ENCODE assay signal across 11 mouse cellular contexts in genomic region chr14:54409057-54409645, GRCm38 (mm10). TPM values are rescaled to one million over a fixed set of nuclear protein-coding genes. Genes with fewer than 3 reads are reported as not detected.
A peak's percentile ranks its signal among the peaks of the same experiment; 100 is the strongest.
DNase-seq lines count a peak whose midpoint lies in the region; ATAC-seq and TF ChIP-seq lines count a peak whose summit lies in the region.
"Had no signal": no experiment of that assay in that cellular context is flagged by ENCODE, and none has a peak within 500 bp of the region (broad histone marks: within the 10 kb centered on the region; RNA-seq: fewer than 3 reads in every experiment).

No protein-coding gene starts in this region.

- no peaks in the 10 kb centered on the region for H3K36me3 ChIP-seq in heart, postnatal 0 days (replicated peaks; ENCODE audit: control insufficient read depth, insufficient read depth, low read length)
- H3K36me3 ChIP-seq in CH12.LX (replicated peaks in 1 of 2; ENCODE audit: control insufficient read depth in 1 of 2, insufficient read depth in 1 of 2, low read length in 1 of 2), result peaks cover 16 to 24% of the 10 kb centered on the region in 2 experiments
- no peaks in the 10 kb centered on the region for H3K36me3 ChIP-seq in forebrain, postnatal 0 days (ENCODE audit: insufficient read depth)

- TF ChIP-seq POLR2A in CH12.LX (IDR thresholded peaks at IDR 0.05; ENCODE audit: low read depth, low read length), result no peak; the same call in none of the 2 replicates

- H3K9me3 ChIP-seq in heart, postnatal 0 days (replicated peaks; ENCODE audit: control insufficient read depth, low read length), result no peaks in the 10 kb centered on the region
- H3K9me3 ChIP-seq in CH12.LX (replicated peaks; ENCODE audit: low read length), result no peaks in the 10 kb centered on the region
- no peaks in the 10 kb centered on the region for H3K9me3 ChIP-seq in forebrain, postnatal 0 days (ENCODE audit: low read length)

- H3K27ac ChIP-seq in heart, postnatal 0 days (ENCODE audit: low read depth), result peak overlapping the region; percentile 73
- peak overlapping the region; percentile 88 for H3K27ac ChIP-seq in CH12.LX (ENCODE audit: insufficient read depth, low read depth)
- no peak overlapping the region for H3K27ac ChIP-seq in forebrain, postnatal 0 days (ENCODE audit: low read depth, low read length)

- WGBS in heart, postnatal 0 days, result 79% methylated on average over 7 of the region's 7 CpGs
- 79% methylated on average over 7 of the region's 7 CpGs for WGBS in forebrain, postnatal 0 days

- in situ Hi-C loops in CH12.LX (cut with MboI; ENCODE audit: low pct_ligation_motif_present, low pct_unique_long_range_greater_than_20kb, low sequenced_read_pairs), result loop anchor here (25.0 kb wide), 1 partner anchor 347 kb away; no protein-coding TSS in a partner anchor

- no peak for DNase-seq in heart, postnatal 0 days (ENCODE audit: low spot score)
- no peak for DNase-seq in heart, postnatal 10 days
- DNase-seq in CH12.LX (ENCODE audit: extremely low read depth), result peak; percentile 80
- DNase-seq in lung, postnatal 25 days (ENCODE audit: low spot score), result peak; percentile 32
- DNase-seq in cerebellum, adult 9-11 months, result no peak
- DNase-seq in forebrain, postnatal 0 days, result no peak
- DNase-seq in testis, postnatal 14 days (ENCODE audit: low spot score), result no peak
- DNase-seq: adrenal gland, postnatal 14 days; left cerebral cortex, postnatal 4 days had no signal

- peaks cover 48% of the 10 kb centered on the region for H3K79me2 ChIP-seq in CH12.LX (replicated peaks; ENCODE audit: control insufficient read depth, extremely low read depth, insufficient read depth, poor library complexity, severe bottlenecking)

- H3K4me2 ChIP-seq in heart, postnatal 0 days (ENCODE audit: low read depth, low read length), result peak overlapping the region; percentile 37
- H3K4me2 ChIP-seq in CH12.LX (ENCODE audit: insufficient read depth, low read depth, poor library complexity, severe bottlenecking), result peak overlapping the region; percentile 68
- no peak overlapping the region for H3K4me2 ChIP-seq in forebrain, postnatal 0 days (ENCODE audit: low read depth)

- TF ChIP-seq EP300 in heart, postnatal 0 days (IDR thresholded peaks at IDR 0.05; ENCODE audit: low read depth), result no peak
- TF ChIP-seq EP300 in CH12.LX (IDR thresholded peaks at IDR 0.05; ENCODE audit: low read length), result peak; percentile 82

- TF ChIP-seq CTCF in heart, postnatal 0 days (IDR thresholded peaks at IDR 0.05; ENCODE audit: low read depth), result no peak
- no peak for TF ChIP-seq CTCF in CH12.LX (conservative IDR thresholded peaks at IDR 0.05 in 1 of 2, IDR thresholded peaks at IDR 0.05 in 1 of 2; ENCODE audit: low read depth in 2 of 2, low read length in 2 of 2)
- TF ChIP-seq CTCF in forebrain, postnatal 0 days (IDR thresholded peaks at IDR 0.05; ENCODE audit: low read depth), result no peak

- no peak overlapping the region for H3K4me3 ChIP-seq in heart, postnatal 0 days (ENCODE audit: low read depth, low read length)
- H3K4me3 ChIP-seq in CH12.LX (replicated peaks in 1 of 3; ENCODE audit: low read depth in 2 of 3, low read length in 2 of 3, poor library complexity in 1 of 3), result peak overlapping the region; percentile 40 to 72 (median 49)
- no peak overlapping the region for H3K4me3 ChIP-seq in forebrain, postnatal 0 days (ENCODE audit: low read depth, low read length)
- H3K4me3 ChIP-seq: myocyte had no signal

- no peaks in the 10 kb centered on the region for H3K27me3 ChIP-seq in heart, postnatal 0 days (ENCODE audit: control insufficient read depth, insufficient read depth, low read length)
- H3K27me3 ChIP-seq in CH12.LX (replicated peaks), result no peaks in the 10 kb centered on the region
- H3K27me3 ChIP-seq in forebrain, postnatal 0 days (ENCODE audit: insufficient read depth, low read length), result no peaks in the 10 kb centered on the region

- intact Hi-C loops in heart, postnatal 10 days (cut with DNase I), result no loop called here

- no peak for ATAC-seq in heart, postnatal 0 days (ENCODE audit: insufficient read depth, low read depth)
- ATAC-seq in hematopoietic stem cell, adult 5-6 weeks (replicated peaks in 1 of 2; ENCODE audit: insufficient read depth in 1 of 2, low FRiP score in 2 of 2, low TSS enrichment in 1 of 2, low read depth in 1 of 2, poor library complexity in 2 of 2, severe bottlenecking in 2 of 2), result peak; percentile 39 to 62; a peak in 3 of 4 replicates
- ATAC-seq in forebrain, postnatal 0 days, result no peak

- peak overlapping the region; percentile 14; the same call in 1 of the 2 replicates for H3K9ac ChIP-seq in heart, postnatal 0 days (replicated peaks; ENCODE audit: low read depth, low read length)
- H3K9ac ChIP-seq in CH12.LX (ENCODE audit: insufficient read depth, low read depth), result peak overlapping the region; percentile 57; the same call in 1 of the 2 replicates
- H3K9ac ChIP-seq in forebrain, postnatal 0 days, result no peak overlapping the region

- peaks cover 7% of the 10 kb centered on the region; the same call in 1 of the 2 replicates for H3K4me1 ChIP-seq in heart, postnatal 0 days (ENCODE audit: control insufficient read depth, insufficient read depth)
- peaks cover 14 to 72% of the 10 kb centered on the region in 2 experiments for H3K4me1 ChIP-seq in CH12.LX (ENCODE audit: control insufficient read depth in 1 of 2, insufficient read depth in 2 of 2)
- H3K4me1 ChIP-seq in forebrain, postnatal 0 days (ENCODE audit: insufficient read depth), result no peaks in the 10 kb centered on the region

- dilution Hi-C loops in CH12.LX (cut with MboI; ENCODE audit: extremely low pct_ligation_motif_present, extremely low pct_unique_long_range_greater_than_20kb, low sequenced_read_pairs), result no loop called here

- no peak for TF ChIP-seq RAD21 in CH12.LX (IDR thresholded peaks at IDR 0.05; ENCODE audit: low read depth, low read length)

TF ChIP-seq in CH12.LX, 34 proteins besides CTCF, POLR2A, EP300 and RAD21 (continues in another document):
- TF ChIP-seq MXI1 (IDR thresholded peaks at IDR 0.05; ENCODE audit: low read depth, low read length), result no peak
- 0 out of 2 replicates have a peak, but pooled peaks have one; percentile 4 for TF ChIP-seq ETS1 (conservative IDR thresholded peaks at IDR 0.05; ENCODE audit: low read depth, low read length)
- no peak for TF ChIP-seq BHLHE40 (IDR thresholded peaks at IDR 0.05; ENCODE audit: low read depth, low read length)
- peak; percentile 51; the same call in 1 of the 2 replicates for TF ChIP-seq TCF12 (IDR thresholded peaks at IDR 0.05; ENCODE audit: low read depth, low read length)

RNA-seq across cellular contexts. Expression of gene Slc7a7, which starts 8.4 kb away (rescaled TPM):
- total RNA-seq in heart, postnatal 0 days (2014; rRNA removed; ENCODE audit: low replicate concordance), result 11.3 and 16.6 TPM in 2 replicates
- polyA plus RNA-seq in heart, postnatal 0 days (2015; fragmentation: Nextera tagmentation; extraction: Ambion mirVana), result 6.7 and 8.9 TPM in 2 replicates
- 1 to 10 TPM; 6.6 to 8.1 TPM for total RNA-seq in heart, postnatal 10 days (2021)
- total RNA-seq in CH12.LX (2012; rRNA removed), result 43.3 and 50.4 TPM in 2 replicates
- 23.8 and 27.8 TPM in 2 replicates for total RNA-seq in CH12.LX (2014; rRNA removed)
- 40.0 and 45.4 TPM in 2 replicates for polyA plus RNA-seq in CH12.LX (2012; ENCODE audit: insufficient read length, low read depth)
- 1.9 and 3.5 TPM in 2 replicates for total RNA-seq in hematopoietic stem cell, adult 5-6 weeks (2017)
- total RNA-seq in forebrain, postnatal 0 days (2014; rRNA removed), result 2.2 and 3.4 TPM in 2 replicates
- polyA plus RNA-seq in forebrain, postnatal 0 days (2015; fragmentation: Nextera tagmentation; extraction: Ambion mirVana), result 2.8 and 3.2 TPM in 2 replicates

RNA-seq across cellular contexts. Expression of gene Mrpl52, which starts 17.6 kb away (rescaled TPM):
- 132 and 145 TPM in 2 replicates for total RNA-seq in heart, postnatal 0 days (2014; rRNA removed; ENCODE audit: low replicate concordance)
- polyA plus RNA-seq in heart, postnatal 0 days (2015; fragmentation: Nextera tagmentation; extraction: Ambion mirVana), result 335 and 371 TPM in 2 replicates
- total RNA-seq in heart, postnatal 10 days (2021), result 100 to 1,000 TPM; 143 to 155 TPM
- 309 and 328 TPM in 2 replicates for total RNA-seq in CH12.LX (2012; rRNA removed)
- total RNA-seq in CH12.LX (2014; rRNA removed), result 87.9 and 97.1 TPM in 2 replicates
- 230 and 281 TPM in 2 replicates for polyA plus RNA-seq in CH12.LX (2012; ENCODE audit: insufficient read length, low read depth)
- total RNA-seq in hematopoietic stem cell, adult 5-6 weeks (2017), result 103 and 131 TPM in 2 replicates
- 151 and 217 TPM in 2 replicates for total RNA-seq in forebrain, postnatal 0 days (2014; rRNA removed)
- polyA plus RNA-seq in forebrain, postnatal 0 days (2015; fragmentation: Nextera tagmentation; extraction: Ambion mirVana), result 277 and 336 TPM in 2 replicates

RNA-seq across cellular contexts. Expression of gene Mmp14, which starts 22.3 kb away (rescaled TPM):
- total RNA-seq in heart, postnatal 0 days (2014; rRNA removed; ENCODE audit: low replicate concordance), result 59.9 and 73.2 TPM in 2 replicates
- polyA plus RNA-seq in heart, postnatal 0 days (2015; fragmentation: Nextera tagmentation; extraction: Ambion mirVana), result 59.7 and 60.9 TPM in 2 replicates
- total RNA-seq in heart, postnatal 10 days (2021), result 100 to 1,000 TPM; 106 to 116 TPM
- total RNA-seq in CH12.LX (2012; rRNA removed) (0.08 and 0.17 TPM in 2 replicates), CH12.LX (2014; rRNA removed) (0.08 and 0.11 TPM in 2 replicates)
- polyA plus RNA-seq in CH12.LX (2012; ENCODE audit: insufficient read length, low read depth), result 0.10 TPM in 1 of 2 replicates, not detected in the other
- total RNA-seq in hematopoietic stem cell, adult 5-6 weeks (2017), result 6.5 and 7.5 TPM in 2 replicates
- 29.0 and 40.7 TPM in 2 replicates for total RNA-seq in forebrain, postnatal 0 days (2014; rRNA removed)
- 32.5 and 39.1 TPM in 2 replicates for polyA plus RNA-seq in forebrain, postnatal 0 days (2015; fragmentation: Nextera tagmentation; extraction: Ambion mirVana)

RNA-seq across cellular contexts. Expression of gene Oxa1l, which starts 48.5 kb away (rescaled TPM):
- total RNA-seq in heart, postnatal 0 days (2014; rRNA removed; ENCODE audit: low replicate concordance), result 136 and 152 TPM in 2 replicates
- polyA plus RNA-seq in heart, postnatal 0 days (2015; fragmentation: Nextera tagmentation; extraction: Ambion mirVana), result 99.3 and 109 TPM in 2 replicates
- 100 to 1,000 TPM; 121 to 125 TPM for total RNA-seq in heart, postnatal 10 days (2021)
- total RNA-seq in CH12.LX (2012; rRNA removed), result 37.3 and 38.8 TPM in 2 replicates
- total RNA-seq in CH12.LX (2014; rRNA removed), result 34.6 and 34.7 TPM in 2 replicates
- polyA plus RNA-seq in CH12.LX (2012; ENCODE audit: insufficient read length, low read depth), result 88.9 and 111 TPM in 2 replicates
- 30.6 and 30.7 TPM in 2 replicates for total RNA-seq in hematopoietic stem cell, adult 5-6 weeks (2017)
- total RNA-seq in forebrain, postnatal 0 days (2014; rRNA removed), result 52.9 and 76.9 TPM in 2 replicates
- 51.6 and 59.4 TPM in 2 replicates for polyA plus RNA-seq in forebrain, postnatal 0 days (2015; fragmentation: Nextera tagmentation; extraction: Ambion mirVana)

RNA-seq across cellular contexts. Expression of gene Lrp10, which starts 54.8 kb away (rescaled TPM):
- total RNA-seq in heart, postnatal 0 days (2014; rRNA removed; ENCODE audit: low replicate concordance), result 81.5 and 110 TPM in 2 replicates
- 47.8 and 54.4 TPM in 2 replicates for polyA plus RNA-seq in heart, postnatal 0 days (2015; fragmentation: Nextera tagmentation; extraction: Ambion mirVana)
- 10 to 100 TPM; 87.9 to 91.3 TPM for total RNA-seq in heart, postnatal 10 days (2021)
- total RNA-seq in CH12.LX (2012; rRNA removed) (51.4 and 60.0 TPM in 2 replicates), CH12.LX (2014; rRNA removed) (27.9 and 28.7 TPM in 2 replicates)
- polyA plus RNA-seq in CH12.LX (2012; ENCODE audit: insufficient read length, low read depth), result 64.1 and 79.8 TPM in 2 replicates
- total RNA-seq in hematopoietic stem cell, adult 5-6 weeks (2017), result 20.5 and 38.3 TPM in 2 replicates
- total RNA-seq in forebrain, postnatal 0 days (2014; rRNA removed), result 39.6 and 45.8 TPM in 2 replicates
- polyA plus RNA-seq in forebrain, postnatal 0 days (2015; fragmentation: Nextera tagmentation; extraction: Ambion mirVana), result 38.0 and 38.5 TPM in 2 replicates

Comparison
In these comparisons a context has a peak if more than half of its experiments do, and no peak if none do; other contexts are left out.
1. ATAC-seq: peak in hematopoietic stem cell, adult 5-6 weeks (2 of 2); none in heart, postnatal 0 days (single experiment) and forebrain, postnatal 0 days (single experiment).
2. DNase-seq: peak in CH12.LX (single experiment) and lung, postnatal 25 days (single experiment); none in heart, postnatal 0 days (single experiment), heart, postnatal 10 days (0 of 2), cerebellum, adult 9-11 months (single experiment), forebrain, postnatal 0 days (single experiment) and testis, postnatal 14 days (single experiment).
3. H3K4me3 ChIP-seq: peak in CH12.LX (3 of 3); none in heart, postnatal 0 days (single experiment) and forebrain, postnatal 0 days (single experiment).